Mouse (Mus musculus): Measurements from ENCODE around the gene C2cd4d. TPM values are rescaled to one million over a fixed set of nuclear protein-coding genes. Genes with fewer than 3 reads are reported as not detected.

Gene C2cd4d
- polyA plus RNA-seq, 1 experiment from 2014 or later: 0.34 TPM

- H3K9ac ChIP-seq (replicated peaks): no peak overlapping the region
- H3K4me3 ChIP-seq (ENCODE audit: low read depth, low read length): no peak overlapping the region
- DNase-seq (no peak), ATAC-seq (no peak)
- TF ChIP-seq CTCF (IDR thresholded peaks at IDR 0.05; ENCODE audit: low read depth) (no peak), EP300 (IDR thresholded peaks at IDR 0.05; ENCODE audit: low read depth) (no peak)
- H3K27me3 ChIP-seq (ENCODE audit: insufficient read depth, low read length): no peaks in the 10 kb centered on the region
- no peaks in the 10 kb centered on the region for H3K36me3 ChIP-seq (replicated peaks; ENCODE audit: insufficient read depth, low read length)
- no peak overlapping the region for H3K27ac ChIP-seq (ENCODE audit: low read depth)
- no peak overlapping the region for H3K4me2 ChIP-seq (ENCODE audit: low read depth, low read length)
- WGBS (ENCODE audit: insufficient replicate concordance): 50% methylated on average over 5 of the region's 5 CpGs
- H3K9me3 ChIP-seq (ENCODE audit: low read length): no peaks in the 10 kb centered on the region
- no peaks in the 10 kb centered on the region for H3K4me1 ChIP-seq (ENCODE audit: insufficient read depth)
These were observed 25.8 kb downstream of the C2cd4d start for GRCm38 (mm10) chr3:94388047-94388446.

GRCm38 (mm10) chr3:94389420-94389819, 27.2 kb downstream of the C2cd4d start:
- no peak overlapping the region for H3K9ac ChIP-seq (replicated peaks)
- no peak overlapping the region for H3K4me3 ChIP-seq (ENCODE audit: low read depth, low read length)
- WGBS (ENCODE audit: insufficient replicate concordance): 89% methylated on average over 16 of the region's 16 CpGs
- H3K9me3 ChIP-seq (ENCODE audit: low read length): no peaks in the 10 kb centered on the region
- no peak for TF ChIP-seq CTCF (IDR thresholded peaks at IDR 0.05; ENCODE audit: low read depth)
- TF ChIP-seq EP300 (IDR thresholded peaks at IDR 0.05; ENCODE audit: low read depth): no peak
- DNase-seq (no peak), ATAC-seq (no peak)
- no peak overlapping the region for H3K27ac ChIP-seq (ENCODE audit: low read depth)
- no peaks in the 10 kb centered on the region for H3K36me3 ChIP-seq (replicated peaks; ENCODE audit: insufficient read depth, low read length)
- no peaks in the 10 kb centered on the region for H3K4me1 ChIP-seq (ENCODE audit: insufficient read depth)
- no peaks in the 10 kb centered on the region for H3K27me3 ChIP-seq (ENCODE audit: insufficient read depth, low read length)
- H3K4me2 ChIP-seq (ENCODE audit: low read depth, low read length): no peak overlapping the region

- H3K9ac ChIP-seq (replicated peaks): no peak overlapping the region
- H3K4me3 ChIP-seq (ENCODE audit: low read depth, low read length): no peak overlapping the region
- 85% methylated on average over 5 of the region's 5 CpGs for WGBS (ENCODE audit: insufficient replicate concordance)
- H3K9me3 ChIP-seq (ENCODE audit: low read length): no peaks in the 10 kb centered on the region
- H3K4me1 ChIP-seq (ENCODE audit: insufficient read depth): no peaks in the 10 kb centered on the region
- no peak for TF ChIP-seq EP300 (IDR thresholded peaks at IDR 0.05; ENCODE audit: low read depth)
- no peak for TF ChIP-seq CTCF (IDR thresholded peaks at IDR 0.05; ENCODE audit: low read depth)
- H3K36me3 ChIP-seq (replicated peaks; ENCODE audit: insufficient read depth, low read length): no peaks in the 10 kb centered on the region
- ATAC-seq (no peak), DNase-seq (no peak)
- no peak overlapping the region for H3K27ac ChIP-seq (ENCODE audit: low read depth)
- no peak overlapping the region for H3K4me2 ChIP-seq (ENCODE audit: low read depth, low read length)
- H3K27me3 ChIP-seq (ENCODE audit: insufficient read depth, low read length): no peaks in the 10 kb centered on the region
These were observed 28.8 kb downstream of the C2cd4d start for GRCm38 (mm10) chr3:94391001-94391400.

GRCm38 (mm10) chr3:94392128-94392527, 29.9 kb downstream of the C2cd4d start:
- Histone ChIP-seq H3K4me1 (ENCODE audit: insufficient read depth) (no peaks in the 10 kb centered on the region), H3K4me2 (ENCODE audit: low read depth, low read length) (no peak overlapping the region), H3K4me3 (ENCODE audit: low read depth, low read length) (no peak overlapping the region), H3K36me3 (replicated peaks; ENCODE audit: insufficient read depth, low read length) (no peaks in the 10 kb centered on the region), H3K9ac (replicated peaks) (no peak overlapping the region), H3K27me3 (ENCODE audit: insufficient read depth, low read length) (no peaks in the 10 kb centered on the region), H3K27ac (ENCODE audit: low read depth) (no peak overlapping the region), H3K9me3 (ENCODE audit: low read length) (no peaks in the 10 kb centered on the region)
- no peak for ATAC-seq
- no peak for DNase-seq
- WGBS (ENCODE audit: insufficient replicate concordance): 76% methylated on average over 2 of the region's 2 CpGs
- TF ChIP-seq CTCF (IDR thresholded peaks at IDR 0.05; ENCODE audit: low read depth) (no peak), EP300 (IDR thresholded peaks at IDR 0.05; ENCODE audit: low read depth) (no peak)

- DNase-seq (no peak), ATAC-seq (no peak)
- 76% methylated on average over 4 of the region's 4 CpGs for WGBS (ENCODE audit: insufficient replicate concordance)
- H3K4me3 ChIP-seq (ENCODE audit: low read depth, low read length): no peak overlapping the region
- H3K27me3 ChIP-seq (ENCODE audit: insufficient read depth, low read length): 0 out of 2 replicates have a peak, but pooled peaks cover 3% of the 10 kb centered on the region
- no peaks in the 10 kb centered on the region for H3K9me3 ChIP-seq (ENCODE audit: low read length)
- no peak overlapping the region for H3K4me2 ChIP-seq (ENCODE audit: low read depth, low read length)
- H3K9ac ChIP-seq (replicated peaks): no peak overlapping the region
- no peaks in the 10 kb centered on the region for H3K36me3 ChIP-seq (replicated peaks; ENCODE audit: insufficient read depth, low read length)
- H3K4me1 ChIP-seq (ENCODE audit: insufficient read depth): no peaks in the 10 kb centered on the region
- TF ChIP-seq EP300 (IDR thresholded peaks at IDR 0.05; ENCODE audit: low read depth) (no peak), CTCF (IDR thresholded peaks at IDR 0.05; ENCODE audit: low read depth) (no peak)
- H3K27ac ChIP-seq (ENCODE audit: low read depth): no peak overlapping the region
These were observed 30.8 kb downstream of the C2cd4d start for GRCm38 (mm10) chr3:94393049-94393448.

GRCm38 (mm10) chr3:94396336-94396735, 34.1 kb downstream of the C2cd4d start:
- ATAC-seq: no peak
- H3K4me1 ChIP-seq (ENCODE audit: insufficient read depth): no peaks in the 10 kb centered on the region
- no peaks in the 10 kb centered on the region for H3K36me3 ChIP-seq (replicated peaks; ENCODE audit: insufficient read depth, low read length)
- peaks cover 32% of the 10 kb centered on the region for H3K27me3 ChIP-seq (ENCODE audit: insufficient read depth, low read length)
- H3K4me3 ChIP-seq (ENCODE audit: low read depth, low read length): no peak overlapping the region
- no peak for DNase-seq
- H3K9me3 ChIP-seq (ENCODE audit: low read length): no peaks in the 10 kb centered on the region
- no peak overlapping the region for H3K4me2 ChIP-seq (ENCODE audit: low read depth, low read length)
- 77% methylated on average over 1 of the region's 1 CpGs for WGBS (ENCODE audit: insufficient replicate concordance)
- H3K9ac ChIP-seq (replicated peaks): no peak overlapping the region
- TF ChIP-seq EP300 (IDR thresholded peaks at IDR 0.05; ENCODE audit: low read depth): no peak
- TF ChIP-seq CTCF (IDR thresholded peaks at IDR 0.05; ENCODE audit: low read depth): no peak
- H3K27ac ChIP-seq (ENCODE audit: low read depth): no peak overlapping the region

GRCm38 (mm10) chr3:94396851-94397250, 34.6 kb downstream of the C2cd4d start:
- Histone ChIP-seq H3K4me2 (ENCODE audit: low read depth, low read length) (no peak overlapping the region), H3K4me1 (ENCODE audit: insufficient read depth) (no peaks in the 10 kb centered on the region), H3K4me3 (ENCODE audit: low read depth, low read length) (no peak overlapping the region), H3K9ac (replicated peaks) (no peak overlapping the region), H3K36me3 (replicated peaks; ENCODE audit: insufficient read depth, low read length) (no peaks in the 10 kb centered on the region), H3K27ac (ENCODE audit: low read depth) (no peak overlapping the region), H3K27me3 (ENCODE audit: insufficient read depth, low read length) (peaks cover 33% of the 10 kb centered on the region), H3K9me3 (ENCODE audit: low read length) (no peaks in the 10 kb centered on the region)
- WGBS (ENCODE audit: insufficient replicate concordance): 69% methylated on average over 4 of the region's 4 CpGs
- no peak for DNase-seq
- no peak for TF ChIP-seq EP300 (IDR thresholded peaks at IDR 0.05; ENCODE audit: low read depth)
- TF ChIP-seq CTCF (IDR thresholded peaks at IDR 0.05; ENCODE audit: low read depth): no peak
- no peak for ATAC-seq

All from liver, postnatal 0 days (tissue).